Mouse (Mus musculus): ENCODE measurements around the gene Stx1a. TPM values are rescaled to one million over a fixed set of nuclear protein-coding genes. Genes with fewer than 3 reads are reported as not detected.

Gene Stx1a
- total RNA-seq, 4 experiments from 2014 or later, result 0.22 to 1.3 (median 0.39) TPM

GRCm38 (mm10) chr5:135078482-135078810 is 55.2 kb downstream of the Stx1a start:
- no peak for DNase-seq (ENCODE audit: low spot score in 2 of 2)

- no peak for DNase-seq (ENCODE audit: low spot score in 2 of 2)
Observed at GRCm38 (mm10) chr5:135079578-135079977, 56.3 kb downstream of the Stx1a start.

- no peak for DNase-seq (ENCODE audit: low spot score in 2 of 2)
Observed at GRCm38 (mm10) chr5:135080539-135080938, 57.3 kb downstream of the Stx1a start.

- DNase-seq (ENCODE audit: low spot score in 2 of 2), result no peak
Observed at GRCm38 (mm10) chr5:135086871-135087270, 63.6 kb downstream of the Stx1a start.

- no peak for DNase-seq (ENCODE audit: low spot score in 2 of 2)
Observed at GRCm38 (mm10) chr5:135089653-135090052, 66.4 kb downstream of the Stx1a start, which contains the start of gene Mlxipl. Gene Mlxipl (plus strand): TSS chr5:135089890.

Other genes with a start within 250 kb of the Stx1a start
- gene Tmem270, start 116.7 kb upstream of the Stx1a start, total RNA-seq (2022), result not detected
- gene Cldn13, start 108.0 kb upstream of the Stx1a start, total RNA-seq (2022), result not detected
- gene Mettl27, start 91.1 kb upstream of the Stx1a start, total RNA-seq (2022), result 1 to 10 TPM; 3.8 to 6.1 (median 4.4) TPM
- gene Cldn4, start 76.5 kb upstream of the Stx1a start, total RNA-seq (2022), result not detected
- not detected for gene Cldn3, start 37.3 kb upstream of the Stx1a start, total RNA-seq (2022)
- gene Abhd11, start 14.3 kb upstream of the Stx1a start, total RNA-seq (2022), result 10 to 100 TPM; 38.5 to 54.3 (median 46.0) TPM
- 10 to 100 TPM; 24.3 to 26.8 (median 25.8) TPM for gene Dnajc30, start 40.7 kb downstream of the Stx1a start, total RNA-seq (2022)
- gene Bud23, start 41.5 kb downstream of the Stx1a start, total RNA-seq (2022), result 10 to 100 TPM; 25.7 to 36.4 (median 29.8) TPM
- gene Vps37d, start 54.8 kb downstream of the Stx1a start, total RNA-seq (2022), result under 1 TPM in 3 of 4 experiments, not detected in 1; 0.31 to 0.56 (median 0.41) TPM
- 10 to 100 TPM; 44.9 to 73.8 (median 51.6) TPM for gene Mlxipl, start 66.4 kb downstream of the Stx1a start, total RNA-seq (2022)
- 10 to 100 TPM in 1 of 4 experiments, 1 to 10 TPM in 3; 8.5 to 12.2 (median 8.9) TPM for gene Tbl2, start 126.2 kb downstream of the Stx1a start, total RNA-seq (2022)
- 10 to 100 TPM; 25.2 to 34.5 (median 28.4) TPM for gene Bcl7b, start 144.8 kb downstream of the Stx1a start, total RNA-seq (2022)
- gene Baz1b, start 163.8 kb downstream of the Stx1a start, total RNA-seq (2022), result 10 to 100 TPM; 34.2 to 36.5 (median 35.3) TPM
- gene Fzd9, start 227.7 kb downstream of the Stx1a start, total RNA-seq (2022), result 10 to 100 TPM; 22.0 to 44.3 (median 33.9) TPM